Mouse (Mus musculus) liver, embryonic 14.5 days (tissue): ENCODE data around the gene Cmtm8.

Source experiments
- CTCF ChIP-seq: IDR thresholded peaks from 2 replicates; pipeline ENCODE4 v1.5.1; 2016; ENCODE audit warnings: antibody characterized with exemption, low read depth, control low read depth
- EP300 ChIP-seq: IDR thresholded peaks from 2 replicates; pipeline ENCODE4 v1.6.1; 2016; ENCODE audit warnings: antibody characterized with exemption, low read depth

GRCm38 (mm10) chr9:114844017-114844662 is at the start of gene Cmtm8:
- peak; percentile 27; the same call in 1 of the 2 replicates for TF ChIP-seq CTCF
- TF ChIP-seq EP300: no peak
